Mouse (Mus musculus) hindbrain, embryonic 15.5 days (tissue): ENCODE results near the gene Gipc2. TPM values are rescaled to one million over a fixed set of nuclear protein-coding genes. Genes with fewer than 3 reads are reported as not detected.

Experiments used
- ATAC-seq: fragments of 200-750 bp; cut with Nextera tagmentation; 2 replicates; pipeline ENCODE4 v1.8.0; 2017; ENCODE audit warnings: low read depth, moderate number of reproducible peaks, moderate TSS enrichment; ENCODE audit not compliant: low FRiP score
- H3K27ac ChIP-seq: fragments of 300-500 bp; sonication (generic); replicated peaks from 2 replicates; pipeline ENCODE4 v1.5.1; 2015; ENCODE audit warnings: mild to moderate bottlenecking, inconsistent platforms
- H3K27me3 ChIP-seq: fragments of 300-500 bp; sonication (generic); 2 replicates; pipeline ENCODE4 v1.6.1; 2015; ENCODE audit warnings: control low read depth, inconsistent platforms
- H3K36me3 ChIP-seq: fragments of 300-500 bp; sonication (generic); 2 replicates; pipeline ENCODE4 v1.6.1; 2015; ENCODE audit warnings: control low read depth, inconsistent platforms
- H3K4me1 ChIP-seq: fragments of 300-500 bp; sonication (generic); replicated peaks from 2 replicates; pipeline ENCODE4 v1.6.1; 2015; ENCODE audit warnings: control low read depth, inconsistent platforms
- H3K4me2 ChIP-seq: fragments of 300-500 bp; sonication (generic); 2 replicates; pipeline ENCODE4 v1.6.1; 2015; ENCODE audit warnings: moderate library complexity, mild to moderate bottlenecking, inconsistent platforms
- H3K4me3 ChIP-seq: fragments of 300-500 bp; sonication (generic); 2 replicates; pipeline ENCODE4 v1.5.1; 2015; ENCODE audit warnings: mild to moderate bottlenecking, inconsistent platforms
- H3K9ac ChIP-seq: fragments of 300-500 bp; sonication (generic); 2 replicates; pipeline ENCODE4 v1.6.1; 2015; ENCODE audit warnings: inconsistent platforms
- H3K9me3 ChIP-seq: fragments of 300-500 bp; sonication (generic); 2 replicates; pipeline ENCODE4 v1.6.1; 2016; ENCODE audit warnings: control low read depth, inconsistent platforms
- WGBS: fragments of 180-500 bp; shearing (Covaris S2); methylation state at CpG from one replicate; pipeline ENCODE4 v1.1.7; 2015; 5-methylcytosine and 5-hydroxymethylcytosine counted together
- polyA plus RNA-seq: library from polyadenylated mRNA; unstranded; fragments of >200 nt; fragmentation: Nextera tagmentation; extraction: Ambion mirVana; gene quantifications from 2 replicates; pipeline ENCODE4 v1.2.1, GENCODE M21; 2015

Gipc2 gene
- polyA plus RNA-seq, 1 experiment from 2014 or later = 13.7 TPM

GRCm38 (mm10) chr3:152089178-152089577, 76.9 kb downstream of the Gipc2 start:
- WGBS = 6% methylated on average over 4 of the region's 4 CpGs
- no peaks in the 10 kb centered on the region for H3K36me3 ChIP-seq
- no peak overlapping the region for H3K4me3 ChIP-seq
- no peak overlapping the region for H3K27ac ChIP-seq
- H3K27me3 ChIP-seq = no peaks in the 10 kb centered on the region
- H3K9ac ChIP-seq = no peak overlapping the region
- H3K4me1 ChIP-seq = no peaks in the 10 kb centered on the region
- H3K9me3 ChIP-seq = no peaks in the 10 kb centered on the region
- 0 out of 2 replicates have a peak, but pooled peaks have one; percentile 46 for ATAC-seq
- H3K4me2 ChIP-seq = no peak overlapping the region

GRCm38 (mm10) chr3:152081381-152081780, 84.6 kb downstream of the Gipc2 start:
- no peak overlapping the region for H3K4me3 ChIP-seq
- H3K4me2 ChIP-seq = no peak overlapping the region
- no peaks in the 10 kb centered on the region for H3K27me3 ChIP-seq
- H3K27ac ChIP-seq = no peak overlapping the region
- no peaks in the 10 kb centered on the region for H3K36me3 ChIP-seq
- WGBS = 92% methylated on average over 3 of the region's 3 CpGs
- no peaks in the 10 kb centered on the region for H3K9me3 ChIP-seq
- ATAC-seq = no peak
- H3K9ac ChIP-seq = no peak overlapping the region
- no peaks in the 10 kb centered on the region for H3K4me1 ChIP-seq

- no peak for ATAC-seq
- Histone ChIP-seq H3K27ac (no peak overlapping the region), H3K9me3 (no peaks in the 10 kb centered on the region), H3K4me3 (no peak overlapping the region), H3K27me3 (no peaks in the 10 kb centered on the region), H3K4me1 (no peaks in the 10 kb centered on the region), H3K9ac (no peak overlapping the region), H3K4me2 (no peak overlapping the region), H3K36me3 (no peaks in the 10 kb centered on the region)
- 85% methylated on average over 7 of the region's 7 CpGs for WGBS
Measured at GRCm38 (mm10) chr3:152076088-152076487, 89.9 kb downstream of the Gipc2 start.

- Histone ChIP-seq H3K4me2 (no peak overlapping the region), H3K27ac (no peak overlapping the region), H3K9me3 (no peaks in the 10 kb centered on the region), H3K36me3 (no peaks in the 10 kb centered on the region), H3K27me3 (no peaks in the 10 kb centered on the region), H3K4me3 (no peak overlapping the region), H3K9ac (no peak overlapping the region), H3K4me1 (no peaks in the 10 kb centered on the region)
- 81% methylated on average over 2 of the region's 2 CpGs for WGBS
- no peak for ATAC-seq
Measured at GRCm38 (mm10) chr3:152069001-152069400, 97.0 kb downstream of the Gipc2 start.

GRCm38 (mm10) chr3:152068311-152068710, 97.7 kb downstream of the Gipc2 start:
- no peaks in the 10 kb centered on the region for H3K9me3 ChIP-seq
- H3K4me3 ChIP-seq = no peak overlapping the region
- WGBS = 97% methylated on average over 1 of the region's 1 CpGs
- H3K27me3 ChIP-seq = no peaks in the 10 kb centered on the region
- no peak overlapping the region for H3K4me2 ChIP-seq
- H3K27ac ChIP-seq = no peak overlapping the region
- ATAC-seq = no peak
- H3K36me3 ChIP-seq = no peaks in the 10 kb centered on the region
- no peaks in the 10 kb centered on the region for H3K4me1 ChIP-seq
- no peak overlapping the region for H3K9ac ChIP-seq

- WGBS = 33% methylated on average over 13 of the region's 13 CpGs
- no peaks in the 10 kb centered on the region for H3K27me3 ChIP-seq
- ATAC-seq = 0 out of 2 replicates have a peak, but pooled peaks have one; percentile 23
- no peaks in the 10 kb centered on the region for H3K4me1 ChIP-seq
- H3K4me3 ChIP-seq = 0 out of 2 replicates have a peak overlapping the region, but pooled peaks have one; percentile 0
- peak overlapping the region; percentile 38 for H3K4me2 ChIP-seq
- H3K36me3 ChIP-seq = no peaks in the 10 kb centered on the region
- no peak overlapping the region for H3K27ac ChIP-seq
- H3K9me3 ChIP-seq = no peaks in the 10 kb centered on the region
- no peak overlapping the region for H3K9ac ChIP-seq
Measured at GRCm38 (mm10) chr3:152066696-152067095, 99.3 kb downstream of the Gipc2 start.

- H3K4me1 ChIP-seq = no peaks in the 10 kb centered on the region
- no peak overlapping the region for H3K4me2 ChIP-seq
- no peaks in the 10 kb centered on the region for H3K27me3 ChIP-seq
- WGBS = 56% methylated on average over 4 of the region's 4 CpGs
- H3K27ac ChIP-seq = no peak overlapping the region
- no peaks in the 10 kb centered on the region for H3K9me3 ChIP-seq
- H3K9ac ChIP-seq = no peak overlapping the region
- H3K4me3 ChIP-seq = no peak overlapping the region
- ATAC-seq = no peak
- H3K36me3 ChIP-seq = no peaks in the 10 kb centered on the region
Measured at GRCm38 (mm10) chr3:152065806-152066205, 100.2 kb downstream of the Gipc2 start.

- Histone ChIP-seq H3K4me3 (no peak overlapping the region), H3K9ac (no peak overlapping the region), H3K27me3 (no peaks in the 10 kb centered on the region), H3K4me2 (no peak overlapping the region), H3K9me3 (no peaks in the 10 kb centered on the region), H3K27ac (no peak overlapping the region), H3K36me3 (no peaks in the 10 kb centered on the region), H3K4me1 (no peaks in the 10 kb centered on the region)
- 90% methylated on average over 2 of the region's 2 CpGs for WGBS
- ATAC-seq = no peak
Measured at GRCm38 (mm10) chr3:152064166-152064565, 101.9 kb downstream of the Gipc2 start.

- Histone ChIP-seq H3K9ac (no peak overlapping the region), H3K27ac (no peak overlapping the region), H3K4me1 (no peaks in the 10 kb centered on the region), H3K4me3 (no peak overlapping the region), H3K9me3 (no peaks in the 10 kb centered on the region), H3K4me2 (no peak overlapping the region), H3K27me3 (no peaks in the 10 kb centered on the region), H3K36me3 (no peaks in the 10 kb centered on the region)
- 53% methylated on average over 3 of the region's 3 CpGs for WGBS
- no peak for ATAC-seq
Measured at GRCm38 (mm10) chr3:152062806-152063205, 103.2 kb downstream of the Gipc2 start.

GRCm38 (mm10) chr3:152061145-152061544, 104.9 kb downstream of the Gipc2 start:
- Histone ChIP-seq H3K4me1 (no peaks in the 10 kb centered on the region), H3K27ac (no peak overlapping the region), H3K4me2 (no peak overlapping the region), H3K36me3 (no peaks in the 10 kb centered on the region), H3K4me3 (no peak overlapping the region), H3K27me3 (no peaks in the 10 kb centered on the region), H3K9ac (no peak overlapping the region), H3K9me3 (no peaks in the 10 kb centered on the region)
- 76% methylated on average over 5 of the region's 5 CpGs for WGBS
- ATAC-seq = no peak

GRCm38 (mm10) chr3:152058235-152058634, 107.8 kb downstream of the Gipc2 start:
- ATAC-seq = no peak
- 92% methylated on average over 2 of the region's 2 CpGs for WGBS
- H3K4me2 ChIP-seq = no peak overlapping the region
- no peaks in the 10 kb centered on the region for H3K36me3 ChIP-seq
- H3K27me3 ChIP-seq = no peaks in the 10 kb centered on the region
- H3K9ac ChIP-seq = no peak overlapping the region
- no peak overlapping the region for H3K4me3 ChIP-seq
- no peaks in the 10 kb centered on the region for H3K9me3 ChIP-seq
- H3K4me1 ChIP-seq = no peaks in the 10 kb centered on the region
- H3K27ac ChIP-seq = no peak overlapping the region

GRCm38 (mm10) chr3:152054260-152054659, 111.8 kb downstream of the Gipc2 start:
- ATAC-seq = no peak
- no peaks in the 10 kb centered on the region for H3K27me3 ChIP-seq
- WGBS = 74% methylated on average over 4 of the region's 4 CpGs
- no peak overlapping the region for H3K4me3 ChIP-seq
- no peaks in the 10 kb centered on the region for H3K4me1 ChIP-seq
- H3K27ac ChIP-seq = no peak overlapping the region
- H3K36me3 ChIP-seq = no peaks in the 10 kb centered on the region
- no peak overlapping the region for H3K4me2 ChIP-seq
- no peaks in the 10 kb centered on the region for H3K9me3 ChIP-seq
- no peak overlapping the region for H3K9ac ChIP-seq

GRCm38 (mm10) chr3:152051959-152052358, 114.1 kb downstream of the Gipc2 start:
- no peak overlapping the region for H3K27ac ChIP-seq
- H3K4me2 ChIP-seq = no peak overlapping the region
- H3K4me3 ChIP-seq = no peak overlapping the region
- H3K4me1 ChIP-seq = no peaks in the 10 kb centered on the region
- no peak for ATAC-seq
- no peaks in the 10 kb centered on the region for H3K27me3 ChIP-seq
- no peaks in the 10 kb centered on the region for H3K9me3 ChIP-seq
- 97% methylated on average over 2 of the region's 2 CpGs for WGBS
- no peaks in the 10 kb centered on the region for H3K36me3 ChIP-seq
- H3K9ac ChIP-seq = no peak overlapping the region
